Mouse (Mus musculus): ENCODE data around the gene Pxn. TPM values are rescaled to one million over a fixed set of nuclear protein-coding genes. Genes with fewer than 3 reads are reported as not detected.
"Not testable (repeated sequence)": the region's sequence is repeated elsewhere in the genome, so short reads cannot be mapped to it uniquely, and the experiment has no call there.

Gene Pxn
- polyA plus RNA-seq, 1 experiment, result 49.7 TPM

GRCm38 (mm10) chr5:115487942-115488580 lies 18.4 kb upstream of the Pxn start:
- TF ChIP-seq CTCF (IDR thresholded peaks at IDR 0.05; ENCODE audit: borderline replicate concordance, extremely low read depth, insufficient read depth, insufficient read length) (no peak), POLR2A (IDR thresholded peaks at IDR 0.05; ENCODE audit: borderline replicate concordance, extremely low read depth, insufficient read depth, insufficient read length, poor library complexity, severe bottlenecking) (no peak)
- DNase-seq (ENCODE audit: low read depth), result no peak

DNA sequence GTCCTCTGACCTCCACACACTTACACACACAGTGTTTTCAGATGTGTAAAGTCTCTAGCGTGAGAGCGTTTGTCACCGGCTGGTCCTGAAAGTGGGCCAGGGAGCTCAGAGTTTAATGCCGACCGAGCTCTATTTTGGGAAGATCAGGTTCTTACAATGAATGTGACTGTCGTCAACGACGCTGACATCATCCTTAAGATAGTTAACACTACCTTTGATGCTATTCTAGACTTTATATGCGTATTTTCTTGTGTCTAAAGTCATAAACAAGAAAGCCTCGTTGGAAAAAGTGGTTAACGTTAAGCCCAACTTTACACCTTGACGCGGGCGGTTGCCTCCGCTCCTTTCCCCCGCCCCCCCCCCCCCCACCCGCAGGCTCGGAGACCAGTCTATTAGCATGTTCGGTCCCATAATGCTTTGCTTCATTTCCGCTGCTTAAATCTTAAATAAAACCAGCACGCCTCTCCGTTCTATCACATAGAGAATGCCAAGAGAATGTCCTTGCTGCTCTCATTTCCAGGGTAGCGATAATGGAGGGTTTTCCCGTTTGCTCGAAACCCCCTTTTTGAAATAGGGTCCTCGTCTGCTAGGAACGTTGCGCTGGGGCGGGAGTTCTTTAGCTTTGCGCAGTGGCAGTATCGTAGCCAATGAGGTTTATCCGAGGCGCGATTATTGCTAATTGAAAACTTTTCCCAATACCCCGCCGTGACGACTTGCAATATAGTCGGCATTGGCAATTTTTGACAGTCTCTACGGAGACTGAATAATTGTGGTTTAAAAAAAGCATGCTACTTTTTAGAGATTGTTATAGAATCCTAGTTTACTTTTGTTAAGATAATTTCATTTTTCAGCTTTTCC lies 17.4 kb upstream of the Pxn start:
- peak; percentile 92 for DNase-seq (ENCODE audit: low read depth)
- peak; percentile 87; the same call in 1 of the 2 replicates for TF ChIP-seq POLR2A (IDR thresholded peaks at IDR 0.05; ENCODE audit: borderline replicate concordance, extremely low read depth, insufficient read depth, insufficient read length, poor library complexity, severe bottlenecking)
- TF ChIP-seq CTCF (IDR thresholded peaks at IDR 0.05; ENCODE audit: borderline replicate concordance, extremely low read depth, insufficient read depth, insufficient read length), result no peak

GRCm38 (mm10) chr5:115489699-115490637 lies 16.5 kb upstream of the Pxn start:
- DNase-seq (ENCODE audit: low read depth), result peak; percentile 96
- TF ChIP-seq CTCF (IDR thresholded peaks at IDR 0.05; ENCODE audit: borderline replicate concordance, extremely low read depth, insufficient read depth, insufficient read length), result no peak
- peak; percentile 79; the same call in 1 of the 2 replicates for TF ChIP-seq POLR2A (IDR thresholded peaks at IDR 0.05; ENCODE audit: borderline replicate concordance, extremely low read depth, insufficient read depth, insufficient read length, poor library complexity, severe bottlenecking)

DNA sequence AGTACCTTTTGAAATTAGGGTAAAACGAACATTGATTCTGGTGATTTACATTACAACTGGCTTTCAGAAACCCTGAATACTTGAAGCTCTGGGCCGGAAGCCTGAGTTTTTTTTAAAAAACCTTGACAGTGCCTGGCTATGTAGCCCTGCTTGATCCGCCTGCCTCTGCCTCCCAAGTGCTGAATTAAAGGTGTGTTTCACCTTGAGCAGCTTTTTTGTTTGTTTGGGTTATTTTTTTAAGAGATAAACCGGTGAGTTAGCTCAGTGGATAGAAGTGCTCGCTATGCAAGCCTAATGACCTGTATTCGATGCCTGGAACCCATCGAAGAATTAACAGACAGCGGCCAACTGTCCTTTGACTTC lies 15.9 kb upstream of the Pxn start:
- no peak for TF ChIP-seq POLR2A (IDR thresholded peaks at IDR 0.05; ENCODE audit: borderline replicate concordance, extremely low read depth, insufficient read depth, insufficient read length, poor library complexity, severe bottlenecking)
- no peak for TF ChIP-seq CTCF (IDR thresholded peaks at IDR 0.05; ENCODE audit: borderline replicate concordance, extremely low read depth, insufficient read depth, insufficient read length)
- DNase-seq (ENCODE audit: low read depth), result no peak

GRCm38 (mm10) chr5:115491076-115491475 lies 15.4 kb upstream of the Pxn start:
- DNase-seq (ENCODE audit: low read depth), result no peak
- TF ChIP-seq CTCF (IDR thresholded peaks at IDR 0.05; ENCODE audit: borderline replicate concordance, extremely low read depth, insufficient read depth, insufficient read length), result no peak
- TF ChIP-seq POLR2A (IDR thresholded peaks at IDR 0.05; ENCODE audit: borderline replicate concordance, extremely low read depth, insufficient read depth, insufficient read length, poor library complexity, severe bottlenecking), result no peak

DNA sequence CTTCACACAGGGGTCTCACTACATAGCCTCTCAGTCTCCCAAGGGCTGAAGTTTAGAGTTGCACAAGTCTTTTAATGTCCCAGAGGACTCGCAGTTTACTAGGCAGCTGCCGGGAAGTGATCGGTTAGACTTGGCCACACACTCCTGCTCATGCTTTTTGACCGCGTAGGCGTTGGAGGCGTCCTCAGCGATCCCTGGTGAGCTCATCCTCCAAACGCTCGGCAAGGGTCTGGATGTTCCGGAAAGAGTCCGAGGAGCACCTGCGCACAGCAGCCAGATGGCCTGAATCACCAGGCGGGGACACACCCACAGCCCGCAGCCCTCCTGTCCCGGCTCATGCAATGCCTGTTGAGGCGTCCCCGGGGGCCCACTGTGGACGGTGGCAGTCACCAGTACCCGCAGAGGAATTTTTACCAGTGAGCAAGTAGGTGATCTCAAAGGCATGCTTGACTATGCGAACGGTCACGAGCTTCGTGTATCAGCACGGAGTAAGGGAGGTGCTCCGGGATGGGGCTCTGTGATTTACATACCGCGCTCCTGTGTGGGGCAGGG lies 14.6 kb upstream of the Pxn start:
- DNase-seq (ENCODE audit: low read depth), result peak; percentile 33
- TF ChIP-seq POLR2A (IDR thresholded peaks at IDR 0.05; ENCODE audit: borderline replicate concordance, extremely low read depth, insufficient read depth, insufficient read length, poor library complexity, severe bottlenecking) (no peak), CTCF (IDR thresholded peaks at IDR 0.05; ENCODE audit: borderline replicate concordance, extremely low read depth, insufficient read depth, insufficient read length) (no peak)

GRCm38 (mm10) chr5:115492711-115493335 lies 13.7 kb upstream of the Pxn start:
- no peak for DNase-seq (ENCODE audit: low read depth)
- TF ChIP-seq CTCF (IDR thresholded peaks at IDR 0.05; ENCODE audit: borderline replicate concordance, extremely low read depth, insufficient read depth, insufficient read length), result no peak
- no peak for TF ChIP-seq POLR2A (IDR thresholded peaks at IDR 0.05; ENCODE audit: borderline replicate concordance, extremely low read depth, insufficient read depth, insufficient read length, poor library complexity, severe bottlenecking)

DNA sequence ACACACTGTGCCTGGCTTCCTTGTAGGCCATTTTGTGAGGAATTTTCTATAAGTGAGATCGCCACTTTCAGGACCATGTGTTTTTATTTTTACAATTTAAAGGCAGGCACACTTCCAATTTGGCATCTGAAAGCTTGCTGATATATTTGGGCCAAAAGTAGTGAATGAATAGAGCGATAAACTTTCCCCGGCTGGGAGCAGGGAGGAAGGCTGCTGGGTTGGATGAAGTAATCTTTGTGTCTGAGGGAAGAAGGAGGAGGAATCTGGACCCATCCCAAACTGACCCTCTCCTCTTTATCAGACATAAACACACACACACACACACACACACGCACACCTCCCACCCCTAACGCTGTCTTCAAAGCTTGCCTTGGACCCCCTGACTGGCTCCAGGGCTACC lies 13.0 kb upstream of the Pxn start:
- no peak for TF ChIP-seq CTCF (IDR thresholded peaks at IDR 0.05; ENCODE audit: borderline replicate concordance, extremely low read depth, insufficient read depth, insufficient read length)
- TF ChIP-seq POLR2A (IDR thresholded peaks at IDR 0.05; ENCODE audit: borderline replicate concordance, extremely low read depth, insufficient read depth, insufficient read length, poor library complexity, severe bottlenecking), result no peak
- DNase-seq (ENCODE audit: low read depth), result peak; percentile 51

GRCm38 (mm10) chr5:115495618-115496017 lies 10.9 kb upstream of the Pxn start:
- not testable (repeated sequence) for DNase-seq (ENCODE audit: low read depth)

DNA sequence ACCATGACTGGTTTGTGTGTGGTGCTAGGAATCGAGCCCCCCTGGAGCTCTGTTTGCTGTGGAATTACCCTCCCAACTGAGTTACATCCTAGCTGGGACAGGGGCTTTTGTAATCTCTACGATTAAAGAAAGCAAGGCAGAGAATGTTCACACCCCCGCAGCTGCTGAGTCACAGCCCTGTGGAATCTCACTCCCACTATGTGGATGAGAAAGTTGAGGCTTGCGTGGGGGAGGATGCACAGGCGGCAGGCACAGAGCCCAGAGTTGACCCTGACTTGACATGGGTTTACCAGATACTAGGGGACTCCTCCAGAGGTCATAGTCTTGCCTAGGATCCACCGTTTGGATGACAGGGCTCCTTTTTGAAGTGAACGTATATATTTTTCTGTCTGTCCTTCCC lies 9.4 kb upstream of the Pxn start:
- no peak for DNase-seq (ENCODE audit: low read depth)
- TF ChIP-seq CTCF (IDR thresholded peaks at IDR 0.05; ENCODE audit: borderline replicate concordance, extremely low read depth, insufficient read depth, insufficient read length) (no peak), POLR2A (IDR thresholded peaks at IDR 0.05; ENCODE audit: borderline replicate concordance, extremely low read depth, insufficient read depth, insufficient read length, poor library complexity, severe bottlenecking) (no peak)
